9 mouse cellular contexts compared by ENCODE assay signal in genomic region chr19:28834388-28834787, GRCm38 (mm10). TPM values are rescaled to one million over a fixed set of nuclear protein-coding genes. Genes with fewer than 3 reads are reported as not detected.
A peak's percentile ranks its signal among the peaks of the same experiment; 100 is the strongest.
DNase-seq lines count a peak whose midpoint lies in the region; ATAC-seq and TF ChIP-seq lines count a peak whose summit lies in the region.
"Had no signal": no experiment of that assay in that cellular context is flagged by ENCODE, and none has a peak within 500 bp of the region (broad histone marks: within the 10 kb centered on the region; RNA-seq: fewer than 3 reads in every experiment).

No protein-coding gene starts in this region.

- no peaks in the 10 kb centered on the region for H3K36me3 ChIP-seq in heart, embryonic 16.5 days (ENCODE audit: control insufficient read depth, insufficient read depth)
- no peaks in the 10 kb centered on the region for H3K36me3 ChIP-seq in hindbrain, embryonic 12.5 days
- H3K36me3 ChIP-seq in limb, embryonic 13.5 days = no peaks in the 10 kb centered on the region
- H3K36me3 ChIP-seq in midbrain, postnatal 0 days (ENCODE audit: insufficient read depth, low read length) = no peaks in the 10 kb centered on the region

- 0 out of 2 replicates have a peak, but pooled peaks have one; percentile 25 for ATAC-seq in heart, embryonic 16.5 days (replicated peaks; ENCODE audit: extremely low read depth, insufficient read depth, low FRiP score)
- peak; percentile 45; the same call in 1 of the 2 replicates for ATAC-seq in common myeloid progenitor, adult 5-6 weeks (replicated peaks; ENCODE audit: low read depth, poor library complexity, severe bottlenecking)
- ATAC-seq in hindbrain, embryonic 12.5 days (ENCODE audit: low FRiP score) = peak; percentile 67
- ATAC-seq in limb, embryonic 13.5 days (ENCODE audit: low FRiP score, low read depth) = no peak; the same call in 1 of the 2 replicates
- peak; percentile 45 for ATAC-seq in midbrain, postnatal 0 days (ENCODE audit: low FRiP score)

- H3K9ac ChIP-seq in heart, embryonic 16.5 days (ENCODE audit: low read length) = peak overlapping the region; percentile 73
- peak overlapping the region; percentile 63 for H3K9ac ChIP-seq in hindbrain, embryonic 12.5 days
- peak overlapping the region; percentile 62 for H3K9ac ChIP-seq in limb, embryonic 13.5 days
- peak overlapping the region; percentile 78 for H3K9ac ChIP-seq in midbrain, postnatal 0 days (replicated peaks; ENCODE audit: low read length, poor library complexity, severe bottlenecking)

- peak overlapping the region; percentile 74 for H3K4me3 ChIP-seq in heart, embryonic 16.5 days (ENCODE audit: low read length)
- H3K4me3 ChIP-seq in hindbrain, embryonic 12.5 days = peak overlapping the region; percentile 58
- H3K4me3 ChIP-seq in limb, embryonic 13.5 days = peak overlapping the region; percentile 59
- H3K4me3 ChIP-seq in midbrain, postnatal 0 days (ENCODE audit: low read depth, low read length) = peak overlapping the region; percentile 64

- 10% methylated on average over 10 of the region's 10 CpGs for WGBS in heart, embryonic 16.5 days
- 8% methylated on average over 10 of the region's 10 CpGs for WGBS in hindbrain, embryonic 12.5 days
- WGBS in limb, embryonic 13.5 days = 9% methylated on average over 10 of the region's 10 CpGs
- WGBS in midbrain, postnatal 0 days = 5% methylated on average over 10 of the region's 10 CpGs

- no peaks in the 10 kb centered on the region; the same call in 1 of the 2 replicates for H3K4me1 ChIP-seq in heart, embryonic 16.5 days (ENCODE audit: control insufficient read depth, insufficient read depth, low read length)
- peaks cover 4% of the 10 kb centered on the region; the same call in 1 of the 2 replicates for H3K4me1 ChIP-seq in hindbrain, embryonic 12.5 days
- H3K4me1 ChIP-seq in limb, embryonic 13.5 days = peaks cover 10% of the 10 kb centered on the region
- no peaks in the 10 kb centered on the region; the same call in 1 of the 2 replicates for H3K4me1 ChIP-seq in midbrain, postnatal 0 days (ENCODE audit: insufficient read depth, low read length)

- H3K27ac ChIP-seq in heart, embryonic 16.5 days (ENCODE audit: low read length) = no peak overlapping the region
- H3K27ac ChIP-seq in hindbrain, embryonic 12.5 days = no peak overlapping the region
- no peak overlapping the region for H3K27ac ChIP-seq in limb, embryonic 13.5 days
- H3K27ac ChIP-seq in midbrain, postnatal 0 days (ENCODE audit: low read depth, low read length) = peak overlapping the region; percentile 79
- H3K27ac ChIP-seq: macrophage had no signal

- H3K27me3 ChIP-seq in heart, embryonic 16.5 days (ENCODE audit: control insufficient read depth, insufficient read depth, low read length) = peaks cover 15% of the 10 kb centered on the region
- H3K27me3 ChIP-seq in hindbrain, embryonic 12.5 days = peaks cover 17% of the 10 kb centered on the region
- H3K27me3 ChIP-seq in limb, embryonic 13.5 days = peaks cover 45% of the 10 kb centered on the region
- H3K27me3 ChIP-seq in midbrain, postnatal 0 days (ENCODE audit: insufficient read depth, low read length) = no peaks in the 10 kb centered on the region

- H3K9me3 ChIP-seq in heart, embryonic 16.5 days (replicated peaks; ENCODE audit: control insufficient read depth, low read length) = 0 out of 2 replicates have a peak, but pooled peaks cover 6% of the 10 kb centered on the region
- no peaks in the 10 kb centered on the region for H3K9me3 ChIP-seq in hindbrain, embryonic 12.5 days (replicated peaks)
- H3K9me3 ChIP-seq in limb, embryonic 13.5 days = peaks cover 6% of the 10 kb centered on the region
- no peaks in the 10 kb centered on the region for H3K9me3 ChIP-seq in midbrain, postnatal 0 days (ENCODE audit: low read length)

- no peak for DNase-seq in heart, postnatal 4 days
- DNase-seq in midbrain, postnatal 0 days (ENCODE audit: low spot score) = peak; percentile 50
- DNase-seq in urinary bladder, postnatal 10 days (ENCODE audit: low spot score) = no peak
- no peak for DNase-seq in ovary, postnatal 14 days (ENCODE audit: low spot score)

- 0 out of 2 replicates have a peak, but pooled peaks have one; percentile 11 for TF ChIP-seq CTCF in midbrain, postnatal 0 days (IDR thresholded peaks at IDR 0.05)

- peak overlapping the region; percentile 98 for H3K4me2 ChIP-seq in heart, embryonic 16.5 days (ENCODE audit: low read depth, low read length)
- H3K4me2 ChIP-seq in hindbrain, embryonic 12.5 days (replicated peaks) = peak overlapping the region; percentile 97
- H3K4me2 ChIP-seq in limb, embryonic 13.5 days (replicated peaks) = peak overlapping the region; percentile 97
- peak overlapping the region; percentile 76 for H3K4me2 ChIP-seq in midbrain, postnatal 0 days (ENCODE audit: low read depth, low read length, poor library complexity, severe bottlenecking)

RNA-seq across cellular contexts. Expression of gene Slc1a1, which starts 0.5 kb away (rescaled TPM):
- polyA plus RNA-seq in heart, embryonic 16.5 days (2015; fragmentation: Nextera tagmentation; extraction: Ambion mirVana) = 4.9 and 5.6 TPM in 2 replicates
- total RNA-seq in heart, postnatal 4 days (2021) = 1 to 10 TPM; 1.7 to 1.9 TPM
- not detected in 2 replicates for total RNA-seq in common myeloid progenitor, adult 5-6 weeks (2017)
- 5.9 and 7.8 TPM in 2 replicates for polyA plus RNA-seq in hindbrain, embryonic 12.5 days (2016; fragmentation: Nextera tagmentation; extraction: Ambion mirVana)
- polyA plus RNA-seq in limb, embryonic 13.5 days (2015; fragmentation: Nextera tagmentation; extraction: Ambion mirVana) = 1.0 and 1.3 TPM in 2 replicates
- 85.3 and 87.3 TPM in 2 replicates for total RNA-seq in midbrain, postnatal 0 days (2014; rRNA removed)
- polyA plus RNA-seq in midbrain, postnatal 0 days (2015; fragmentation: Nextera tagmentation; extraction: Ambion mirVana) = 50.6 and 51.7 TPM in 2 replicates
- polyA plus RNA-seq: macrophage had no signal
